Mouse (Mus musculus): Measurements from ENCODE around the gene Gmfb. TPM values are rescaled to one million over a fixed set of nuclear protein-coding genes. Genes with fewer than 3 reads are reported as not detected.

Gene Gmfb
- total and polyA plus RNA-seq, 3 experiments, result 7.5 to 33.8 (median 27.4) TPM

- Histone ChIP-seq H3K9ac (ENCODE audit: low read depth, low read length) (no peak overlapping the region), H3K4me3 (no peak overlapping the region), H3K79me2 (replicated peaks; ENCODE audit: control insufficient read depth, insufficient read depth, low read length) (no peaks in the 10 kb centered on the region; the same call in 1 of the 2 replicates), H3K36me3 (ENCODE audit: control insufficient read depth, insufficient read depth, low read length) (peaks cover 2% of the 10 kb centered on the region), H3K27ac (no peak overlapping the region), H3K27me3 (ENCODE audit: control insufficient read depth, insufficient read depth, low read length) (no peaks in the 10 kb centered on the region), H3K4me1 (ENCODE audit: control insufficient read depth, insufficient read depth, low read length) (no peaks in the 10 kb centered on the region)
- no peak for DNase-seq
- intact Hi-C loops (cut with DNase I), result no loop called here
- TF ChIP-seq POLR2A (IDR thresholded peaks at IDR 0.05; ENCODE audit: insufficient read depth, low read depth, low read length), result no peak
- 96% methylated on average over 9 of the region's 9 CpGs for WGBS
Measured at GRCm38 (mm10) chr14:46778756-46779155, 43.3 kb downstream of the Gmfb start.

GRCm38 (mm10) chr14:46770036-46770435, 52.0 kb downstream of the Gmfb start:
- intact Hi-C loops (cut with DNase I), result no loop called here
- WGBS, result 83% methylated on average over 6 of the region's 6 CpGs
- no peak overlapping the region for H3K4me3 ChIP-seq
- no peaks in the 10 kb centered on the region for H3K36me3 ChIP-seq (ENCODE audit: control insufficient read depth, insufficient read depth, low read length)
- H3K9ac ChIP-seq (ENCODE audit: low read depth, low read length), result no peak overlapping the region
- no peaks in the 10 kb centered on the region for H3K4me1 ChIP-seq (ENCODE audit: control insufficient read depth, insufficient read depth, low read length)
- no peak for DNase-seq
- H3K79me2 ChIP-seq (replicated peaks; ENCODE audit: control insufficient read depth, insufficient read depth, low read length), result no peaks in the 10 kb centered on the region
- no peak overlapping the region for H3K27ac ChIP-seq
- TF ChIP-seq POLR2A (IDR thresholded peaks at IDR 0.05; ENCODE audit: insufficient read depth, low read depth, low read length), result no peak
- no peak for TF ChIP-seq CTCF (IDR thresholded peaks at IDR 0.05)
- no peak for TF ChIP-seq EP300 (IDR thresholded peaks at IDR 0.05; ENCODE audit: insufficient read depth, low read depth, low read length)
- H3K27me3 ChIP-seq (ENCODE audit: control insufficient read depth, insufficient read depth, low read length), result no peaks in the 10 kb centered on the region

GRCm38 (mm10) chr14:46767116-46767515, 54.9 kb downstream of the Gmfb start:
- no peak overlapping the region for H3K4me3 ChIP-seq
- no peak for TF ChIP-seq EP300 (IDR thresholded peaks at IDR 0.05; ENCODE audit: insufficient read depth, low read depth, low read length)
- TF ChIP-seq CTCF (IDR thresholded peaks at IDR 0.05), result no peak
- TF ChIP-seq POLR2A (IDR thresholded peaks at IDR 0.05; ENCODE audit: insufficient read depth, low read depth, low read length), result no peak
- 68% methylated on average over 12 of the region's 12 CpGs for WGBS
- no peaks in the 10 kb centered on the region for H3K27me3 ChIP-seq (ENCODE audit: control insufficient read depth, insufficient read depth, low read length)
- no peaks in the 10 kb centered on the region for H3K4me1 ChIP-seq (ENCODE audit: control insufficient read depth, insufficient read depth, low read length)
- no peak overlapping the region for H3K27ac ChIP-seq
- no peaks in the 10 kb centered on the region for H3K36me3 ChIP-seq (ENCODE audit: control insufficient read depth, insufficient read depth, low read length)
- intact Hi-C loops (cut with DNase I), result no loop called here
- no peak overlapping the region for H3K9ac ChIP-seq (ENCODE audit: low read depth, low read length)
- H3K79me2 ChIP-seq (replicated peaks; ENCODE audit: control insufficient read depth, insufficient read depth, low read length), result no peaks in the 10 kb centered on the region
- DNase-seq, result no peak

- Histone ChIP-seq H3K36me3 (ENCODE audit: control insufficient read depth, insufficient read depth, low read length) (no peaks in the 10 kb centered on the region), H3K9ac (ENCODE audit: low read depth, low read length) (no peak overlapping the region), H3K27me3 (ENCODE audit: control insufficient read depth, insufficient read depth, low read length) (no peaks in the 10 kb centered on the region), H3K4me1 (ENCODE audit: control insufficient read depth, insufficient read depth, low read length) (peaks cover 2% of the 10 kb centered on the region; the same call in 1 of the 2 replicates), H3K27ac (no peak overlapping the region), H3K4me3 (no peak overlapping the region; the same call in 1 of the 2 replicates), H3K79me2 (replicated peaks; ENCODE audit: control insufficient read depth, insufficient read depth, low read length) (no peaks in the 10 kb centered on the region)
- DNase-seq, result peak in 1 of 2 experiments; percentile 12
- 34% methylated on average over 6 of the region's 6 CpGs for WGBS
- no peak for TF ChIP-seq EP300 (IDR thresholded peaks at IDR 0.05; ENCODE audit: insufficient read depth, low read depth, low read length)
- no peak for TF ChIP-seq POLR2A (IDR thresholded peaks at IDR 0.05; ENCODE audit: insufficient read depth, low read depth, low read length)
- no peak for TF ChIP-seq CTCF (IDR thresholded peaks at IDR 0.05)
- intact Hi-C loops (cut with DNase I), result no loop called here
Measured at GRCm38 (mm10) chr14:46761186-46761585, 60.9 kb downstream of the Gmfb start.

- WGBS, result under 1% methylated on average over 54 of the region's 54 CpGs
- Histone ChIP-seq H3K36me3 (ENCODE audit: control insufficient read depth, insufficient read depth, low read length) (no peaks in the 10 kb centered on the region), H3K27me3 (ENCODE audit: control insufficient read depth, insufficient read depth, low read length) (no peaks in the 10 kb centered on the region), H3K4me3 (peak within 1 kb of the TSS; percentile 54), H3K9ac (ENCODE audit: low read depth, low read length) (peak within 1 kb of the TSS; percentile 81), H3K79me2 (replicated peaks; ENCODE audit: control insufficient read depth, insufficient read depth, low read length) (no peaks in the 10 kb centered on the region), H3K27ac (no peak within 1 kb of the TSS), H3K4me1 (ENCODE audit: control insufficient read depth, insufficient read depth, low read length) (peaks cover 2% of the 10 kb centered on the region; the same call in 1 of the 2 replicates)
- TF ChIP-seq EP300 (IDR thresholded peaks at IDR 0.05; ENCODE audit: insufficient read depth, low read depth, low read length), result no peak
- TF ChIP-seq CTCF (IDR thresholded peaks at IDR 0.05), result no peak
- intact Hi-C loops (cut with DNase I), result no loop called here
- peak; percentile 92 to 94 for DNase-seq
Measured at GRCm38 (mm10) chr14:46760355-46761029, 61.5 kb downstream of the Gmfb start, which contains the start of gene Cdkn3. Gene Cdkn3, plus strand, starts transcription at chr14:46760541.

- no peak overlapping the region for H3K27ac ChIP-seq
- intact Hi-C loops (cut with DNase I), result no loop called here
- H3K27me3 ChIP-seq (ENCODE audit: control insufficient read depth, insufficient read depth, low read length), result no peaks in the 10 kb centered on the region
- peaks cover 2% of the 10 kb centered on the region; the same call in 1 of the 2 replicates for H3K4me1 ChIP-seq (ENCODE audit: control insufficient read depth, insufficient read depth, low read length)
- WGBS, result 1% methylated on average over 7 of the region's 7 CpGs
- DNase-seq, result no peak
- peak overlapping the region; percentile 54; the same call in 1 of the 2 replicates for H3K4me3 ChIP-seq
- H3K36me3 ChIP-seq (ENCODE audit: control insufficient read depth, insufficient read depth, low read length), result no peaks in the 10 kb centered on the region
- no peak for TF ChIP-seq EP300 (IDR thresholded peaks at IDR 0.05; ENCODE audit: insufficient read depth, low read depth, low read length)
- no peak for TF ChIP-seq POLR2A (IDR thresholded peaks at IDR 0.05; ENCODE audit: insufficient read depth, low read depth, low read length)
- TF ChIP-seq CTCF (IDR thresholded peaks at IDR 0.05), result no peak
- H3K9ac ChIP-seq (ENCODE audit: low read depth, low read length), result no peak overlapping the region
- no peaks in the 10 kb centered on the region for H3K79me2 ChIP-seq (replicated peaks; ENCODE audit: control insufficient read depth, insufficient read depth, low read length)
Measured at GRCm38 (mm10) chr14:46759970-46760354, 62.1 kb downstream of the Gmfb start.

Other genes starting within 250 kb of the Gmfb start
- 1 to 10 TPM in 1 of 2 experiments, under 1 TPM in 1; 0.55 to 1.5 TPM for gene Cdkn3, start 61.7 kb downstream of the Gmfb start, total RNA-seq (2021)
- 0.70 TPM in 1 of 2 replicates, not detected in the other for gene Cdkn3, start 61.7 kb downstream of the Gmfb start, polyA plus RNA-seq (2012; rRNA removed)
- 10 to 100 TPM; 48.7 TPM for gene Cnih1, start 33.8 kb downstream of the Gmfb start, total RNA-seq (2021)
- 52.2 and 70.4 TPM in 2 replicates for gene Cnih1, start 33.8 kb downstream of the Gmfb start, polyA plus RNA-seq (2012; rRNA removed)
- gene Cgrrf1, start 9.9 kb upstream of the Gmfb start, total RNA-seq (2021), result 10 to 100 TPM; 33.5 to 38.5 TPM
- gene Cgrrf1, start 9.9 kb upstream of the Gmfb start, polyA plus RNA-seq (2012; rRNA removed), result 20.6 and 30.0 TPM in 2 replicates
- gene Samd4, start 60.6 kb upstream of the Gmfb start, total RNA-seq (2021), result 10 to 100 TPM; 51.7 to 62.3 TPM
- 23.8 and 40.6 TPM in 2 replicates for gene Samd4, start 60.6 kb upstream of the Gmfb start, polyA plus RNA-seq (2012; rRNA removed)